Mouse (Mus musculus): ENCODE results near the gene Tomm70a.

- TF ChIP-seq CHD1 (IDR thresholded peaks at IDR 0.05; ENCODE audit: low read depth, low read length) (no peak), POLR2A (IDR thresholded peaks at IDR 0.05; ENCODE audit: low read depth, low read length) (no peak), CTCF (conservative IDR thresholded peaks at IDR 0.05 in 1 of 2, IDR thresholded peaks at IDR 0.05 in 1 of 2; ENCODE audit: low read depth in 2 of 2, low read length in 2 of 2) (no peak), PAX5 (IDR thresholded peaks at IDR 0.05; ENCODE audit: low read length) (no peak)
These were observed 29.9 kb downstream of the Tomm70a start for GRCm38 (mm10) chr16:57151437-57151836.
